Mouse (Mus musculus) erythroblast, embryonic 14.5 days (primary cell): ENCODE data around the gene Mamdc2.

ENCODE experiments used
- GATA1 ChIP-seq: IDR thresholded peaks from 2 replicates; pipeline ENCODE4 v1.6.1; 2012; ENCODE audit warnings: low read length, inconsistent platforms, mixed read lengths
- TAL1 ChIP-seq: IDR thresholded peaks from 3 replicates; pipeline ENCODE4 v1.6.1; 2012; ENCODE audit warnings: low read length, inconsistent platforms, mixed read lengths

DNA sequence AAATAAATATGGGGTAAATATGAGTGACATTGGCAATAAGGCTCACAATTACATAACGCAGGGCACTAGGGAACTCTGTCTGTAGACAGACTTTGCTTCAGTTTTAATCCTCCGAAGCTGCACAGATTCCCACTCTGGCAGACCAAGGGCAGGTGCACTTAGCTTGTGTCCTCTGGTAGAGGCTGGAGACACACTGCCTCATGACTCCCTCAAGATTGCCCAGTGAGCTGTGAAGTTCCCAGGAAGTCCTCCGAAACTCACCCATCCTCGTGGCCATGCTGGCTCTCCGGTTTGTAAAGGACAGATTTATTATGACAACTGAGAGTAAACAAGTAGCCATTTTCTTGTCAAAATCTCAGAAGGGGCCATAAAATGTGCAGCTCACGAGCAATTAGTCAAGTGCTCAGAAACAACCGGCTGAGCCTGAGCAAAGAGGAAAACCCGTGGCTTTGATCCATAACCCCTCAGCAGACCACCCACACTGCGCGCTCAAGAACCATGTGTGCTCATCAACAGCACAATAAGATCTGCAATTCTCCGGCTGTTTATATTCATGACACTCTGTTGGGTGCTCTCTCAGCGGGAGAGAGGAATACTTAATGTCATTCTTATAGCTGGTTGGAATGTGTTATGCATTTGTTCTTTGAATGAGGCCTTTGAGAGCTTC is 46.6 kb downstream of the Mamdc2 start:
- TF ChIP-seq GATA1 (no peak), TAL1 (no peak)
